Mouse (Mus musculus): ENCODE results near the gene Dgkg. TPM values are rescaled to one million over a fixed set of nuclear protein-coding genes. Genes with fewer than 3 reads are reported as not detected.

The Dgkg gene
- polyA plus RNA-seq, 1 experiment from 2014 or later = 3.0 TPM

- Histone ChIP-seq H3K36me3 (ENCODE audit: control insufficient read depth, insufficient read depth, low read length) (no peaks in the 10 kb centered on the region), H3K9ac (replicated peaks; ENCODE audit: low read depth, low read length) (no peak overlapping the region), H3K27ac (ENCODE audit: low read depth, low read length) (no peak overlapping the region), H3K4me3 (ENCODE audit: low read depth, low read length) (no peak overlapping the region), H3K4me1 (ENCODE audit: control insufficient read depth, insufficient read depth, low read length) (0 out of 2 replicates have a peak, but pooled peaks cover 3% of the 10 kb centered on the region), H3K4me2 (ENCODE audit: low read depth, low read length) (no peak overlapping the region), H3K27me3 (ENCODE audit: control insufficient read depth, insufficient read depth, low read length) (peaks cover 23% of the 10 kb centered on the region; the same call in 1 of the 2 replicates), H3K9me3 (ENCODE audit: control insufficient read depth, low read length) (no peaks in the 10 kb centered on the region)
- ATAC-seq (ENCODE audit: low read depth) = no peak
- 70% methylated on average over 5 of the region's 5 CpGs for WGBS
These were observed 1.8 kb downstream of the Dgkg start for GRCm38 (mm10) chr16:22655223-22655622.

DNA sequence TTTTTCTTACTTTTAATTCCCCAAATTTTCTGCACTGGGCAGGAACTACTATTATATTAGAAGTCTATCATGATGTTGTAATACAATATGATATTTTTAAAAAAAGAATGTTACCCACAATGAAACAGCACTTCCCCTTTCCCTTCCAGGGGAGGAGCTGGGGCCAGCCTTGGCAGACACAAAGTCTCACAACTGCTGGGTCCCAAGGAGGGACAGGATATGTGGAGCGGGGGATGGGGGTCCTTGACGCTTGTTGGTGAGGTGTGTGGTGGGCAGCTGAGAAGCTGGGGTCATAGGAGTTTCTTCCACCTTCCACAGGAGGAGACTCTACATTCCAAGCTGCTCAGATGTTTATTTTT lies 2.6 kb downstream of the Dgkg start:
- no peak for ATAC-seq (ENCODE audit: low read depth)
- Histone ChIP-seq H3K4me3 (ENCODE audit: low read depth, low read length) (no peak overlapping the region), H3K36me3 (ENCODE audit: control insufficient read depth, insufficient read depth, low read length) (no peaks in the 10 kb centered on the region), H3K4me1 (ENCODE audit: control insufficient read depth, insufficient read depth, low read length) (0 out of 2 replicates have a peak, but pooled peaks cover 3% of the 10 kb centered on the region), H3K27ac (ENCODE audit: low read depth, low read length) (no peak overlapping the region), H3K4me2 (ENCODE audit: low read depth, low read length) (no peak overlapping the region), H3K27me3 (ENCODE audit: control insufficient read depth, insufficient read depth, low read length) (peaks cover 23% of the 10 kb centered on the region; the same call in 1 of the 2 replicates), H3K9ac (replicated peaks; ENCODE audit: low read depth, low read length) (no peak overlapping the region), H3K9me3 (ENCODE audit: control insufficient read depth, low read length) (no peaks in the 10 kb centered on the region)
- WGBS = 68% methylated on average over 2 of the region's 2 CpGs

DNA sequence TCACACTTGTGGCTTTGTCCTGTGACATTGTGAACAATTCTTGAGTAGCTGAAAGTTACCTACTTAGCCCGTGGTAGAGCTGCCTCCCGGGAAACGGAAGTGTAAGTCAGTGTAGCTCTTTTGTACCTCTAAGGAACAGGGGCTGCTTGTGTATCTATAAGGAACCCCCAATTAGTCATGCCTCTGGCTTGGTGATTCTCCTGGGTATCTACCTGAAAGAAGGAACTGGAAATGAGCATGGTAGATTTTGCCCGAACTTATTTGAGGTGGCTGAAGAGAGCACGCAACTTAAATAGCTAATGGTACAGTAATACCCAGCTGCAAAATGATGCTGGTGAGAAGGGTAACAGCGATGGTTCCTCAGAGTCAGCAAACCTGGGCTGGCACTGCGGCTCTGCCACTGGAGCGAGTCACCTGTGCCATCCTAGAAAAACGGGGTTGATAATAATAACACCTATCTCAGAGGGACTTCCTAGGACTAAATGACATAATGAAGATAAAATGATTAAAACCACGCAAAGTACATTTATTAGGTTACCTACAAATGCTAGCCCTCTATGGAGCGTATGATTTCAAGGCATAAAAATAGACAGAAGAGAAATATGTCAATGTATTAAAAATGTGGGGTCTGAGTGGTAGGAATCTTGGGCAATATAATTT lies 3.1 kb downstream of the Dgkg start:
- Histone ChIP-seq H3K9me3 (ENCODE audit: control insufficient read depth, low read length) (no peaks in the 10 kb centered on the region), H3K27me3 (ENCODE audit: control insufficient read depth, insufficient read depth, low read length) (peaks cover 23% of the 10 kb centered on the region; the same call in 1 of the 2 replicates), H3K4me2 (ENCODE audit: low read depth, low read length) (no peak overlapping the region), H3K36me3 (ENCODE audit: control insufficient read depth, insufficient read depth, low read length) (no peaks in the 10 kb centered on the region), H3K4me3 (ENCODE audit: low read depth, low read length) (no peak overlapping the region), H3K27ac (ENCODE audit: low read depth, low read length) (no peak overlapping the region), H3K9ac (replicated peaks; ENCODE audit: low read depth, low read length) (no peak overlapping the region), H3K4me1 (ENCODE audit: control insufficient read depth, insufficient read depth, low read length) (0 out of 2 replicates have a peak, but pooled peaks cover 3% of the 10 kb centered on the region)
- 92% methylated on average over 11 of the region's 11 CpGs for WGBS
- no peak for ATAC-seq (ENCODE audit: low read depth)

GRCm38 (mm10) chr16:22651244-22651643 lies 5.8 kb downstream of the Dgkg start:
- Histone ChIP-seq H3K9ac (replicated peaks; ENCODE audit: low read depth, low read length) (no peak overlapping the region), H3K4me1 (ENCODE audit: control insufficient read depth, insufficient read depth, low read length) (no peaks in the 10 kb centered on the region), H3K4me3 (ENCODE audit: low read depth, low read length) (no peak overlapping the region), H3K27ac (ENCODE audit: low read depth, low read length) (no peak overlapping the region), H3K9me3 (ENCODE audit: control insufficient read depth, low read length) (no peaks in the 10 kb centered on the region), H3K36me3 (ENCODE audit: control insufficient read depth, insufficient read depth, low read length) (no peaks in the 10 kb centered on the region), H3K4me2 (ENCODE audit: low read depth, low read length) (no peak overlapping the region), H3K27me3 (ENCODE audit: control insufficient read depth, insufficient read depth, low read length) (peaks cover 6% of the 10 kb centered on the region; the same call in 1 of the 2 replicates)
- WGBS = 78% methylated on average over 3 of the region's 3 CpGs
- no peak for ATAC-seq (ENCODE audit: low read depth)

DNA sequence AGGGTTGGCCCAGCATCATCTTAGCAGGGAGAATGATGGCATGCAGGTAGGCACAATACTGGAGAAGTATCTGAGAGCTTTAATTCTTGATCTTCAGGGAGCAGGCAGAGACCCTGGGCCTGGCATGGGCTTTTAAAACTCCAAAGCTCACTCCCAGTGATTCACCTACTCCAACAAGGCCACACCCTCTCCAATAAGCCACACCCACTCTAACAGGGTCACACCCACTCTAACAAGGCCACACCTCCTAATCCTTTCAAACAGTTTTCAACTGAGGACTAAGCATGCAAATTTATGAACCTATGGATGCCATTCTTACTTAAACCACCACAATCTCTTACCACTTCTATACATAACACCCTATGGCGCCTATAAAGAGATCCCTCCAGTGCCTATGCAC lies 11.8 kb downstream of the Dgkg start:
- WGBS = 90% methylated on average over 1 of the region's 1 CpGs
- no peak overlapping the region for H3K9ac ChIP-seq (replicated peaks; ENCODE audit: low read depth, low read length)
- H3K4me1 ChIP-seq (ENCODE audit: control insufficient read depth, insufficient read depth, low read length) = no peaks in the 10 kb centered on the region
- H3K9me3 ChIP-seq (ENCODE audit: control insufficient read depth, low read length) = no peaks in the 10 kb centered on the region
- H3K27ac ChIP-seq (ENCODE audit: low read depth, low read length) = no peak overlapping the region
- H3K4me2 ChIP-seq (ENCODE audit: low read depth, low read length) = no peak overlapping the region
- no peaks in the 10 kb centered on the region for H3K36me3 ChIP-seq (ENCODE audit: control insufficient read depth, insufficient read depth, low read length)
- H3K27me3 ChIP-seq (ENCODE audit: control insufficient read depth, insufficient read depth, low read length) = no peaks in the 10 kb centered on the region
- H3K4me3 ChIP-seq (ENCODE audit: low read depth, low read length) = no peak overlapping the region
- ATAC-seq (ENCODE audit: low read depth) = no peak

- 69% methylated on average over 8 of the region's 8 CpGs for WGBS
- Histone ChIP-seq H3K9ac (replicated peaks; ENCODE audit: low read depth, low read length) (no peak overlapping the region), H3K4me1 (ENCODE audit: control insufficient read depth, insufficient read depth, low read length) (no peaks in the 10 kb centered on the region), H3K27me3 (ENCODE audit: control insufficient read depth, insufficient read depth, low read length) (no peaks in the 10 kb centered on the region), H3K4me2 (ENCODE audit: low read depth, low read length) (no peak overlapping the region), H3K36me3 (ENCODE audit: control insufficient read depth, insufficient read depth, low read length) (no peaks in the 10 kb centered on the region), H3K27ac (ENCODE audit: low read depth, low read length) (no peak overlapping the region), H3K9me3 (ENCODE audit: control insufficient read depth, low read length) (no peaks in the 10 kb centered on the region), H3K4me3 (ENCODE audit: low read depth, low read length) (no peak overlapping the region)
- ATAC-seq (ENCODE audit: low read depth) = no peak
These were observed 13.6 kb downstream of the Dgkg start for GRCm38 (mm10) chr16:22643460-22643859.

GRCm38 (mm10) chr16:22642953-22643352 lies 14.1 kb downstream of the Dgkg start:
- H3K4me1 ChIP-seq (ENCODE audit: control insufficient read depth, insufficient read depth, low read length) = no peaks in the 10 kb centered on the region
- no peak overlapping the region for H3K9ac ChIP-seq (replicated peaks; ENCODE audit: low read depth, low read length)
- H3K27me3 ChIP-seq (ENCODE audit: control insufficient read depth, insufficient read depth, low read length) = no peaks in the 10 kb centered on the region
- no peaks in the 10 kb centered on the region for H3K9me3 ChIP-seq (ENCODE audit: control insufficient read depth, low read length)
- no peak overlapping the region for H3K4me3 ChIP-seq (ENCODE audit: low read depth, low read length)
- 85% methylated on average over 6 of the region's 6 CpGs for WGBS
- H3K27ac ChIP-seq (ENCODE audit: low read depth, low read length) = no peak overlapping the region
- no peak overlapping the region for H3K4me2 ChIP-seq (ENCODE audit: low read depth, low read length)
- ATAC-seq (ENCODE audit: low read depth) = no peak
- H3K36me3 ChIP-seq (ENCODE audit: control insufficient read depth, insufficient read depth, low read length) = no peaks in the 10 kb centered on the region

GRCm38 (mm10) chr16:22642054-22642453 lies 15.0 kb downstream of the Dgkg start:
- Histone ChIP-seq H3K27ac (ENCODE audit: low read depth, low read length) (no peak overlapping the region), H3K9ac (replicated peaks; ENCODE audit: low read depth, low read length) (no peak overlapping the region), H3K36me3 (ENCODE audit: control insufficient read depth, insufficient read depth, low read length) (no peaks in the 10 kb centered on the region), H3K9me3 (ENCODE audit: control insufficient read depth, low read length) (no peaks in the 10 kb centered on the region), H3K4me2 (ENCODE audit: low read depth, low read length) (no peak overlapping the region), H3K4me3 (ENCODE audit: low read depth, low read length) (no peak overlapping the region), H3K4me1 (ENCODE audit: control insufficient read depth, insufficient read depth, low read length) (no peaks in the 10 kb centered on the region), H3K27me3 (ENCODE audit: control insufficient read depth, insufficient read depth, low read length) (no peaks in the 10 kb centered on the region)
- ATAC-seq (ENCODE audit: low read depth) = no peak
- 89% methylated on average over 4 of the region's 4 CpGs for WGBS

- Histone ChIP-seq H3K36me3 (ENCODE audit: control insufficient read depth, insufficient read depth, low read length) (no peaks in the 10 kb centered on the region), H3K4me3 (ENCODE audit: low read depth, low read length) (no peak overlapping the region), H3K4me1 (ENCODE audit: control insufficient read depth, insufficient read depth, low read length) (no peaks in the 10 kb centered on the region), H3K27ac (ENCODE audit: low read depth, low read length) (no peak overlapping the region), H3K9me3 (ENCODE audit: control insufficient read depth, low read length) (no peaks in the 10 kb centered on the region), H3K9ac (replicated peaks; ENCODE audit: low read depth, low read length) (no peak overlapping the region), H3K4me2 (ENCODE audit: low read depth, low read length) (no peak overlapping the region), H3K27me3 (ENCODE audit: control insufficient read depth, insufficient read depth, low read length) (no peaks in the 10 kb centered on the region)
- no peak for ATAC-seq (ENCODE audit: low read depth)
- 32% methylated on average over 9 of the region's 9 CpGs for WGBS
These were observed 15.4 kb downstream of the Dgkg start for GRCm38 (mm10) chr16:22641588-22641987.

Data from neural tube, embryonic 14.5 days (tissue).